Mouse (Mus musculus) liver, embryonic 13.5 days (tissue): ENCODE results near the gene Fam114a2. TPM values are rescaled to one million over a fixed set of nuclear protein-coding genes. Genes with fewer than 3 reads are reported as not detected.

ENCODE experiments used
- ATAC-seq: fragments of 200-750 bp; cut with Nextera tagmentation; 2 replicates; pipeline ENCODE4 v1.8.0; 2017; ENCODE audit warnings: low read depth, mild to moderate bottlenecking, moderate number of reproducible peaks, moderate library complexity
- DNase-seq: peaks from one replicate; pipeline ENCODE4 v3.0.0; 2022
- H3K27ac ChIP-seq: fragments of 300-500 bp; sonication (generic); 2 replicates; pipeline ENCODE4 v1.5.1; 2015; ENCODE audit warnings: moderate library complexity, mild to moderate bottlenecking, inconsistent platforms
- H3K27me3 ChIP-seq: fragments of 300-500 bp; sonication (generic); 2 replicates; pipeline ENCODE4 v1.6.1; 2015; ENCODE audit warnings: mild to moderate bottlenecking, inconsistent platforms
- H3K36me3 ChIP-seq: fragments of 300-500 bp; sonication (generic); 2 replicates; pipeline ENCODE4 v1.6.1; 2015; ENCODE audit warnings: mild to moderate bottlenecking, inconsistent platforms
- H3K4me1 ChIP-seq: fragments of 300-500 bp; sonication (generic); replicated peaks from 2 replicates; pipeline ENCODE4 v1.6.1; 2015; ENCODE audit warnings: inconsistent platforms
- H3K4me2 ChIP-seq: fragments of 300-500 bp; sonication (generic); 2 replicates; pipeline ENCODE4 v1.6.1; 2015; ENCODE audit warnings: inconsistent platforms, mild to moderate bottlenecking, moderate library complexity
- H3K4me3 ChIP-seq: fragments of 300-500 bp; sonication (generic); replicated peaks from 2 replicates; pipeline ENCODE4 v1.5.1; 2015; ENCODE audit warnings: mild to moderate bottlenecking, inconsistent platforms
- H3K9ac ChIP-seq: fragments of 300-500 bp; sonication (generic); 2 replicates; pipeline ENCODE4 v1.6.1; 2015; ENCODE audit warnings: mild to moderate bottlenecking, inconsistent platforms
- H3K9me3 ChIP-seq: fragments of 300-500 bp; sonication (generic); replicated peaks from 2 replicates; pipeline ENCODE4 v1.6.1; 2016; ENCODE audit warnings: inconsistent platforms
- WGBS: fragments of 180-500 bp; shearing (Covaris S2); methylation state at CpG from one replicate; pipeline ENCODE4 v1.1.7; 2015; ENCODE audit not compliant: insufficient replicate concordance; 5-methylcytosine and 5-hydroxymethylcytosine counted together
- polyA plus RNA-seq: library from polyadenylated mRNA; unstranded; fragments of >200 nt; fragmentation: Nextera tagmentation; extraction: Ambion mirVana; gene quantifications from 2 replicates; pipeline ENCODE4 v1.2.1, GENCODE M21; 2015

The Fam114a2 gene
- polyA plus RNA-seq, 1 experiment from 2014 or later = 31.3 TPM

DNA sequence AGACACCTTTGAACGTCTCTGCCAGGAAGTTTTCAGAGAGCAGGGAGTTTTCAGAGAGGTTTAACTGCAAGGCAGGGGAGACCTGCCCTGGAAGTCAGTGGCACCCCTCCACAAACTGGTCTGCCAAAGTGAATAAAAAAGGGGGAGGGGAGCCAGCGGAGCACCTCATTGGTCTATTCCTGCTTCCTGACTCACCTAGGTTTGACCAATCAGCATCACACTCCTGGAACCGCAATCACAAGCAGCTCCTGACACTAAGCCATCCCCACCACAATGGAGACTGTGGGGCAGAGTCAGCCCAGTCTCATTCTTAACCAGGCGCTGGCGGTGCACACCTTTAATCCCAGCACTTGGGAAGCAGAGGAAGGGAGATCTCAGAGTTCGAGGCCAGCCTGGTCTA lies 48.4 kb downstream of the Fam114a2 start:
- H3K9me3 ChIP-seq = no peaks in the 10 kb centered on the region
- DNase-seq (no peak), ATAC-seq (no peak)
- WGBS = 36% methylated on average over 6 of the region's 6 CpGs
- no peak overlapping the region for H3K4me3 ChIP-seq
- 0 out of 2 replicates have a peak, but pooled peaks cover 4% of the 10 kb centered on the region for H3K4me1 ChIP-seq
- no peaks in the 10 kb centered on the region for H3K27me3 ChIP-seq
- no peak overlapping the region for H3K27ac ChIP-seq
- H3K9ac ChIP-seq = no peak overlapping the region
- H3K4me2 ChIP-seq = no peak overlapping the region
- no peaks in the 10 kb centered on the region for H3K36me3 ChIP-seq

GRCm38 (mm10) chr11:57468706-57469105 lies 49.7 kb downstream of the Fam114a2 start:
- H3K27me3 ChIP-seq = no peaks in the 10 kb centered on the region
- WGBS = 50% methylated on average over 4 of the region's 4 CpGs
- H3K9ac ChIP-seq = no peak overlapping the region
- ATAC-seq = no peak
- no peaks in the 10 kb centered on the region for H3K9me3 ChIP-seq
- H3K4me3 ChIP-seq = no peak overlapping the region
- no peaks in the 10 kb centered on the region for H3K36me3 ChIP-seq
- no peak overlapping the region for H3K27ac ChIP-seq
- H3K4me1 ChIP-seq = 0 out of 2 replicates have a peak, but pooled peaks cover 4% of the 10 kb centered on the region
- no peak overlapping the region for H3K4me2 ChIP-seq
- no peak for DNase-seq

DNA sequence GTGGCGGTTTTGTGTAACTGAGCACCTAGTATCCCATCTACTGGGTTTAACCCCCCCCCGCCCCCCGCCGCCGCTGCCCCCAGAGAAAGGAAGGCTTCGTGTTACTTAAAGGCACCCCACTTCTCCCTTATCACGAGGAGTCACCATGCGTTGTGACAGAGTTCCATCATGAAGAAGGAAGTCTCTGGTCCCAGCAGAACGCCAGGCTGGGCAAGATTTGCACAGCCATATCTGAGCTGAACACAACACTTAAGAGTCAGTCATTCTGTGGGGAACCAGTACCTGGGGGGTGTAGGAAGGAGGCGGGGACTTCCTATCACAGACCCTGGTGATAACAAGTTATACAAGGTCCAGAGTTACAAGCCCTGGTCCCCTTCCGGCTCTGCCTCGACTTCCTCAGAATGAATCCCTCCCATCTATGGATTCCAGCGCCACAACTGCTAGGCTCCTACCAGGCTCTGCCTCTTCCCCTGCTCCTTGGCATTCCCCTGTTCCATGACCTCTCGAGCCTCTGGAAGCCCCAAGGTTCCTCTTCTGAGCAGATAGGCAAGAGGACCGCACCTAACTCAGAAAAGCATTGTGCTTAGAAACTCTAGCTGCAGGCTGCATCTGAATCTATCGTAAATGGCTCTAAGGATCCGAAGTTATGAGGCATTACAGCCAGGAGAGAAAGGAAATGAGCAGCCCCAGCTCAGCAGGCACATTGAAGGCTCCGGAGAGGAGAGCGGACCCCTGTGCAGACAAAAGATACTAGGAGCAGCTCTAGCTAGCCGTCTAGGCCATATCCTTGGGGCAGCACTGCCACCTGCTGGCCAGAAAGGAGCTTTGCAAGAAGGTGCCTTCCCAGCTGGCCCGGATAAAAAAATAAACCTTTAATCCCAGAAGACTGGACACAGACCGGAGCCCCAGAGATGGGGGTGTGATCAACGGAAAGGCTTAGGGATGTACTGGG lies 51.0 kb downstream of the Fam114a2 start:
- no peaks in the 10 kb centered on the region for H3K36me3 ChIP-seq
- ATAC-seq = no peak
- H3K27me3 ChIP-seq = no peaks in the 10 kb centered on the region
- H3K9me3 ChIP-seq = no peaks in the 10 kb centered on the region
- 0 out of 2 replicates have a peak, but pooled peaks cover 4% of the 10 kb centered on the region for H3K4me1 ChIP-seq
- H3K9ac ChIP-seq = no peak overlapping the region
- H3K4me2 ChIP-seq = no peak overlapping the region
- 28% methylated on average over 23 of the region's 23 CpGs for WGBS
- H3K27ac ChIP-seq = no peak overlapping the region
- peak; percentile 32 for DNase-seq
- no peak overlapping the region for H3K4me3 ChIP-seq

GRCm38 (mm10) chr11:57465844-57466243 lies 52.6 kb downstream of the Fam114a2 start:
- no peak overlapping the region for H3K9ac ChIP-seq
- 0 out of 2 replicates have a peak, but pooled peaks cover 4% of the 10 kb centered on the region for H3K4me1 ChIP-seq
- ATAC-seq = no peak
- no peak for DNase-seq
- H3K4me2 ChIP-seq = no peak overlapping the region
- H3K27me3 ChIP-seq = no peaks in the 10 kb centered on the region
- H3K9me3 ChIP-seq = no peaks in the 10 kb centered on the region
- no peak overlapping the region for H3K4me3 ChIP-seq
- H3K36me3 ChIP-seq = no peaks in the 10 kb centered on the region
- H3K27ac ChIP-seq = no peak overlapping the region
- WGBS = 51% methylated on average over 3 of the region's 3 CpGs

- no peak for ATAC-seq
- no peak overlapping the region for H3K9ac ChIP-seq
- no peak overlapping the region for H3K4me3 ChIP-seq
- no peak overlapping the region for H3K4me2 ChIP-seq
- no peak overlapping the region for H3K27ac ChIP-seq
- peak; percentile 7 for DNase-seq
- no peaks in the 10 kb centered on the region for H3K36me3 ChIP-seq
- WGBS = 32% methylated on average over 8 of the region's 8 CpGs
- H3K27me3 ChIP-seq = no peaks in the 10 kb centered on the region
- H3K4me1 ChIP-seq = 0 out of 2 replicates have a peak, but pooled peaks cover 4% of the 10 kb centered on the region
- H3K9me3 ChIP-seq = no peaks in the 10 kb centered on the region
Measured at GRCm38 (mm10) chr11:57465025-57465424, 53.4 kb downstream of the Fam114a2 start.

DNA sequence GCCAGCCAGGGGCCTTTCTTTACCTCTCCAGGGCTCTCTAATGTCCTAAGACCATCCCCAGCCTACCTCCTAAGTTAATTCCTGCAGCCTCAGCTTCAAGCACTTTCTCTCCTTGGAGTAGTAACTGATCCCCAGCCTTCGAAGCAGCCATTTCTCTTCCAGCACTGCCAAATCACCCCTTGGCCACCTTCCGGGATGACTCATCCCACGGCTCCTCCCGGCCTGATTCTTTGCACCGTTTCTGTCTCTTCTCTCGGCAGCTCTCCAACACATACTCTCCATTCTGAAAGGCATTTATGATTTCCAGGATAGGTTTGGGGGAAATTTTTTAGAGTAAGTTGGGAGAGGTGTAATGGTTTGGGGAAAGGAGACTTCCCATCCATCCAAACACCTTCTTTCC lies 58.7 kb downstream of the Fam114a2 start:
- no peaks in the 10 kb centered on the region for H3K4me1 ChIP-seq
- ATAC-seq (no peak), DNase-seq (no peak)
- H3K9ac ChIP-seq = no peak overlapping the region
- no peak overlapping the region for H3K27ac ChIP-seq
- no peaks in the 10 kb centered on the region for H3K36me3 ChIP-seq
- H3K9me3 ChIP-seq = no peaks in the 10 kb centered on the region
- no peaks in the 10 kb centered on the region for H3K27me3 ChIP-seq
- WGBS = 46% methylated on average over 6 of the region's 6 CpGs
- no peak overlapping the region for H3K4me3 ChIP-seq
- H3K4me2 ChIP-seq = no peak overlapping the region

DNA sequence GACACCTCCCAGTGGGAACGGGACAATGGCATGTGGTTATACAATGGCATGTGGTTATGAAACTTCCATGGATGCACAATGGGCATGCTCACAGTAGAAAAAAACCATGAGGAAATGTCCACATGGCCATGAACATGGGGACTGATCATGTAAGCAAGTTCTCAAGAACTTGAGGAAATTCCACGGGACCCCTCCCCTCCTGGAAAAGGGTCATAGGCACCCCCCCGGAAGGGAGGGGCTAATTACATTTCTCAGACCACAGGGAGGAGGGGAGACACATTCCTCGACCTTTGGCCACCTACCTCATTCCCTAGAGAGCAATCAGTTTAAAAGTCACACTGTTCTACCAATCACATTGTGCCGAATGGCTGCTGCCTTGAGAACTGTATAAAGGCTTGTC lies 64.0 kb downstream of the Fam114a2 start:
- H3K36me3 ChIP-seq = no peaks in the 10 kb centered on the region
- DNase-seq (no peak), ATAC-seq (no peak)
- no peaks in the 10 kb centered on the region for H3K27me3 ChIP-seq
- 45% methylated on average over 5 of the region's 5 CpGs for WGBS
- no peak overlapping the region for H3K4me2 ChIP-seq
- no peak overlapping the region for H3K4me3 ChIP-seq
- no peaks in the 10 kb centered on the region for H3K4me1 ChIP-seq
- H3K9ac ChIP-seq = no peak overlapping the region
- H3K9me3 ChIP-seq = no peaks in the 10 kb centered on the region
- no peak overlapping the region for H3K27ac ChIP-seq

DNA sequence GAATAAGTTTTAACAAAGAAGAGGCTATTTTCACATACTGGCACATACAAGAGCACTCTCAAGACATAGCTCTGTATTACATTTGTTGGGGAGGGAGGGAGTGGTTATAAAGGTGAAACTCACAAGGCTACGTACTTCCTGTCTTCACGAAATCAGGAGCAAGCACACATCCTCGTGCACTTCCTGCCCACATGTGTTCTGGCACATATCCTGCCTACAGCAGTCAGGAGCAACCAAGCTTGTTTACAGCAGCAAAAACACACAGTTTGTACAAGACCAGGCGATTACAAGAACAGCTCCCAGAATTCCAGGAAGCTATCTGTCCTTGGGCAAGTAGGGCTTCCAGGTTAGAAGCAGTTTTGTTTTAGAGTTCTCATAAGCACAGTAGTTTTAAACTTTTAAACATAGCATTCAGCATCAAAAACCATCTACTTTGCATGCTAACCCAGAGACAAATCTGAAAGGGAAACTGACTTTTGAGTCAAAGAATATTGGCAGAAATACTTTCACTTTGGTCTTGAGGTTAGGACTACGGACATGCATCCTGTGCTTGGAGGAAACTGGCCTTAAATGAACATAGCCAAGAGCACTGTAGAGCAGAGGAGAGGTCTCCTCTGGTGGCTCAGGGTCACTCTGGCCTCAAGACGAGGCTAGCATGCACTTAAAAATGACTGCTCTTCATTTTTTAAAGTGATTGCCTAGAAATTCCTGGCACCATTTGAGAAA lies 73.0 kb downstream of the Fam114a2 start:
- Histone ChIP-seq H3K4me1 (no peaks in the 10 kb centered on the region), H3K27ac (peak overlapping the region; percentile 18; the same call in 1 of the 2 replicates), H3K4me3 (no peak overlapping the region), H3K9me3 (no peaks in the 10 kb centered on the region), H3K36me3 (no peaks in the 10 kb centered on the region), H3K9ac (no peak overlapping the region), H3K27me3 (no peaks in the 10 kb centered on the region), H3K4me2 (no peak overlapping the region)
- DNase-seq (no peak), ATAC-seq (no peak)
- 22% methylated on average over 6 of the region's 6 CpGs for WGBS

DNA sequence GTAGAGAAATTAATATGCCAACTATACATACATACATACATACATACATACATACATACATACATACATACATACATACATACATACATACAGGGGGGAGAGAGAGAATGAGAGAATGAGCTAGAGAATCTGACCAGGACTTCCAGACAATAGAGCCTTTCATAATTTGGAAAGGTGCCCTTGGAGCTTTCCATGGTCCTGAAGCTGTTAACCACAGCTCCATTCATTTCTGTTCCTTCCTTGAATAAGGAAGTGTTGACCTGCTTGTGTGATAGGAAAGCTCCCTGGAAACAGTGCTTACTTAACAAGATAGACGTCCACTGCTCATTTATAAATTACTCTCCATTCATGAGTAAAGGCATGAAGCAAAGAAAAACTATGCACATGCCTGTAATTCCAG lies 84.3 kb downstream of the Fam114a2 start:
- no peaks in the 10 kb centered on the region for H3K4me1 ChIP-seq
- no peaks in the 10 kb centered on the region for H3K36me3 ChIP-seq
- no peaks in the 10 kb centered on the region for H3K27me3 ChIP-seq
- ATAC-seq = no peak
- H3K4me2 ChIP-seq = no peak overlapping the region
- H3K9ac ChIP-seq = no peak overlapping the region
- no peak overlapping the region for H3K27ac ChIP-seq
- H3K4me3 ChIP-seq = no peak overlapping the region
- no peaks in the 10 kb centered on the region for H3K9me3 ChIP-seq
- no peak for DNase-seq
- 13% methylated on average over 1 of the region's 1 CpGs for WGBS
